Mouse (Mus musculus) brown adipose tissue, adult 24 weeks (tissue): ENCODE measurements at regions not wholly inside any gene's neighbourhood (a gene's known extent, or its start where the extent isn't known, plus 50 kb on each side); places are given as distances from the start of the nearest gene placed in this dataset.

ENCODE experiments used
- H3K27ac ChIP-seq: fragments of 200-500 bp; replicated peaks from 2 replicates; pipeline ENCODE4 v1.5.1; 2012; ENCODE audit warnings: low read depth, mild to moderate bottlenecking, low read length
- H3K4me1 ChIP-seq: fragments of 200-500 bp; 2 replicates; pipeline ENCODE4 v1.6.1; 2012; ENCODE audit warnings: low read length, mixed read lengths; ENCODE audit not compliant: control insufficient read depth, insufficient read depth, insufficient read length
- H3K4me3 ChIP-seq: fragments of 200-500 bp; 2 replicates; pipeline ENCODE4 v1.5.1; 2012; ENCODE audit warnings: low read depth, mild to moderate bottlenecking, low read length, moderate library complexity; ENCODE audit not compliant: insufficient read depth

DNA sequence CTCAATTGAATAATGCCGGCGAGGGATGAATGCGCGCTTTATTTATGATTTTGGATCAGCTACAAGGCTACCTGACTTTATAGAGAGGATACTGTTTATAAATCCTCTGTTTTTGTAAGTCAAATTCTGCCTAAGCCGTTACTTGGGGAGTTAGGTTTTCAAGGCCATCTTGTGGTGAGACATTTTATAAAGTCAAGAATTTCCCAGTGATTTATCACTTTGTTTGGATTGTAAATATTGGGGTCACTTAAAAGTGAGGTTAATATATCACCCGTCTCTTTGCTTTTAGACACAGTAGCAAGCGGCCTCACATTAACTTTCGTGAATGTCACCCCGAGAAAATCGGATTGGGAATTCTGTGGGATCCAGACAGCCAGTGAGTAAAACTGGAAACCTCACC lies 84.9 kb upstream of the Map4k3 start:
- H3K4me1 ChIP-seq, result no peaks in the 10 kb centered on the region

DNA sequence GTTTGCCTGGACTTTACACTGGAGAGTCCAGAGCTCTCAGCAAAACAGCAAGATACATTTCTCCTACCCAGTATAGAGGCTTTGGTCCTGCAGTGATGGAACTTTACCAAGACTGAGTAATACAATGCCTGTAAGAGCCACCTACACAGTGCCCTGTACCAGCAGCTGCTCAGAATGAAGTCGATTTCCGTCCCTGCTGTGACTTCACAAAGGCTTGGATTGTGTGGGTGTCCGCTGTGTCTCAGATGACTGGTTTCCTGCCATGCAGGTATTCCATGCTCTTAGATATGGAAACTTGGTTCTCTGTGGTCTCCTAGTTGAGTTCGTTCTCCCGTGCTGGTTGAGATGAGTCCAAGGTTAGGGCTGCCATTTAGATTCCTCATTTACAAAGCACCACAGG lies 81.0 kb upstream of the Map4k3 start:
- Histone ChIP-seq H3K4me3 (no peak overlapping the region), H3K27ac (no peak overlapping the region), H3K4me1 (peaks cover 4% of the 10 kb centered on the region; the same call in 1 of the 2 replicates)

More for the DNA sequence above, 84.9 kb upstream of the Map4k3 start:
- H3K4me3 ChIP-seq, result no peak overlapping the region
- H3K27ac ChIP-seq, result no peak overlapping the region

DNA sequence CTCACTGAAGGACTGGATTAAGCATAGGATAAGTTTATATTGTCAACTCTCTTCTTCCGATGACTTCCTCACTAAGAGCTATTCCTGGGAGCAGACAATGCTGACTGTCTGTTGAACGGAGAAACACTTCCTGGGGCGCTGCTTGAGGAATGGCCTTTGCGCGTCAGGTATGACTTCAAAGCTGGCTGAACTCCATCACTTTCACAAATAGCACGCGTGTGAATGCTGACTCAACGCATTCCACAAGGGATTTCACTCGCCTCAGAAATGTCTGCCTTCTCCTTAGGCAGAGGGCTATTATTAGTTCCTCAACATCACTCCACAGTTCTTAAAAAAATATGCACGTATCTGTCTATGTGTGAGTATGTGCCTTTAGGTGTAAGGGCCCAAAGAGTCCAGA lies 79.8 kb upstream of the Map4k3 start:
- Histone ChIP-seq H3K4me1 (peaks cover 4% of the 10 kb centered on the region; the same call in 1 of the 2 replicates), H3K4me3 (no peak overlapping the region), H3K27ac (0 out of 2 replicates have a peak overlapping the region, but pooled peaks have one; percentile 38)

GRCm38 (mm10) chr17:80803361-80803915 lies 75.2 kb upstream of the Map4k3 start:
- Histone ChIP-seq H3K27ac (no peak overlapping the region; the same call in 1 of the 2 replicates), H3K4me1 (peaks cover 26% of the 10 kb centered on the region; the same call in 1 of the 2 replicates), H3K4me3 (no peak overlapping the region)

DNA sequence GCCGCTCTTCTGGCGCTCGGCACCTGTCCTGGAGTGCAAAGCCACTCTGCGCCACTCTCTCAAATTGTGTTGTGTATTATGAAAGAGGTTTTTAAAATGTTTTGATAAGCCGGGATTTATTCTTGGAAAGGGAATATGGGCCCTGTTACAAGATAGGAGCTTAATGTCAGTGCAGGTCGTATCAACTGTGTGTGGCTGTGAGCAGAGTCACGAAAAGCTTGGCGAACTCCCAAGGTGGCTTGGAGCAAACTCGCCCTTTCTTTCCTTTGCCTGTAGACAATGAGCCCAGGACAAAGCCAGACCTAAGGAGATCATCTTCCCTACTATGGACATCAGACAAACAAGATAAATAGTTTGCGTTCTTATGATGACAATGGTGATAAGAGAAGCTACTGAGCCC lies 74.3 kb upstream of the Map4k3 start:
- no peak overlapping the region for H3K4me3 ChIP-seq
- H3K27ac ChIP-seq, result peak overlapping the region; percentile 99
- H3K4me1 ChIP-seq, result peaks cover 23% of the 10 kb centered on the region; the same call in 1 of the 2 replicates

DNA sequence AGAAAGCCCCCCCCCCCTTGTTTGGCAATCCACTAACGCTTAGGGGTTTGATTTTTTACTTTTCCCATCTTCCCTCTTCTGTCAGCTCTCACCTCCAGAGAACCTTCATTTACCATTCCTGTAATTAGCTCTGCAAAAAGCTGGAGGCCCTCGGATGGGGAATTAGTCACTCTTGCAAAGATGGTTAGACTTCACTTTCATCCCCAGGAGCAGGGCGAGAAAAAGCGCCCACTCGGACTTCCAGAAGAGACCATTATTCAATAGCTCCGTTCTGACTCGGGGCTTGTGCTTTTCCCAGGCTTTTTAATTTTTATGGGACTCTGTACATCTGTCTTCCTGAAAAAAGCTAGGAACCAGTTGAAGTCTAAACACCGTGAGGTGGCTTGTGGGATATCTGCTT lies 73.7 kb upstream of the Map4k3 start:
- Histone ChIP-seq H3K4me3 (peak overlapping the region; percentile 44), H3K4me1 (peaks cover 22% of the 10 kb centered on the region; the same call in 1 of the 2 replicates), H3K27ac (peak overlapping the region; percentile 99)

DNA sequence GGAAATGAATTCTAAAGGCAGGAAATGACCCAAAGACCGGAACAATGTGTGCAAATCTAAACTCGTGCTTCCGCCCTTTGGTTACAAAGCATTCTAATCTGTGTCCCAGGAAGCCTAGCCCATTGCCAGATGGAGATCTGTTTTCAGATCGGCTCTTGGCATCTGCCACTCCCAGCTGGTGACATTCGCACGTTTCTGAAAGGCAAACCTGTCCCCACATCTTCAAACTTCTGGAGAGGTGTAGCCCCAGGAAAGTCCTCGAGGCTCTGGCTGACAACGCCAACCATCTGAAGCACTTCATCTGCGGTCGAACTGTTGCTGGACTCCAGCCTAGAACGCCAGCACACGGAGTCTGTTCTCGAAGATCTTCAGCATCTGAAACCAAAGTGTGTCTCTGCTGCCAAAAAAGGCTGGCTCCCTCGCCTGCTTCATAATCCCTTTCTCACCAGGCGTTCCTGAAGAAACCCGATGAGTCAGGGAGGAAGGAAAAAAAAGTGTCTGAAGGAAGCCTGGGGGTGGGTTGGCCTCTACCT lies 73.2 kb upstream of the Map4k3 start:
- Histone ChIP-seq H3K4me1 (peaks cover 22% of the 10 kb centered on the region; the same call in 1 of the 2 replicates), H3K27ac (peak overlapping the region; percentile 99), H3K4me3 (peak overlapping the region; percentile 44)

DNA sequence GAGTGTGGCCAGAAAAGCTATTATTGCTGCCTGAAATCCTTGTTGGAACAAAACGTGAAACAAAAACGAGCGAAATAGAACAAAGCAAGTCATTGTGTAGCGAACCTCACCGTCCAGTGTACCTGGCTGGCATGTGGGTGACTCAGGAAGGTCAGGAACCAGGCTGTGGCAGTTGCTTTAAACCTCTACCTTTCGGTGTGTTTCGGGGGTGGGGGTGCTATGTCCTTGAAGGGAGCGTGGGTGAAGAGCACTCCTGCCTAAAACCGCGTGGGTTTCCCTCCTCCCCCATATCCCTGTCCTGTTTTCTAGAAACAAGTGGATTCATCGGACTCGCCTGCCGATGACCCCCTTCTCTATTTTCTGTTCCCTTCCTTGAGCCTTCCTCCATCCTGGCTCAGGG lies 72.6 kb upstream of the Map4k3 start:
- H3K27ac ChIP-seq, result peak overlapping the region; percentile 100
- peak overlapping the region; percentile 42 for H3K4me3 ChIP-seq
- peaks cover 22% of the 10 kb centered on the region; the same call in 1 of the 2 replicates for H3K4me1 ChIP-seq

DNA sequence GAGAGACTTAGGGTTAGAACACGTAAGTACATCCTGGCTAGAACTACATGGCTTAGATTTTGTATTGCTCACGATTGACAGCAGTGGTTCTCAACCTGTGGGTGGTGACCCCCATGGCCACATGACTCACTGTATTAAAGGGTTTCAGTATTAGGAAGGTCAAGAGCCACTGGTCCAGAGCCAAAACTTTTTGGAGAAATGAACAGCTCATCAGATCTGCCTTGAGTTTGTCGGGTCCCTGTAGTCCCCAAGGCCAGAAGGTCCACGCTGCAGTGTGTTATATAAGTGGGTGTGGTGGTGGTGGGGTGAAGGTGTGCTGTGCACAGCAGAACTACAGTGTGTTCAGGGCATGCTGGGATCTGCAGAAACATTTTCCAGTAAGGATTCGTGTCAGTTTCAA lies 72.2 kb upstream of the Map4k3 start:
- H3K27ac ChIP-seq, result peak overlapping the region; percentile 100
- H3K4me1 ChIP-seq, result peaks cover 22% of the 10 kb centered on the region; the same call in 1 of the 2 replicates
- H3K4me3 ChIP-seq, result peak overlapping the region; percentile 42; the same call in 1 of the 2 replicates

GRCm38 (mm10) chr17:80799061-80799460 lies 70.8 kb upstream of the Map4k3 start:
- H3K4me1 ChIP-seq, result peaks cover 22% of the 10 kb centered on the region; the same call in 1 of the 2 replicates
- no peak overlapping the region for H3K4me3 ChIP-seq
- peak overlapping the region; percentile 73 for H3K27ac ChIP-seq

DNA sequence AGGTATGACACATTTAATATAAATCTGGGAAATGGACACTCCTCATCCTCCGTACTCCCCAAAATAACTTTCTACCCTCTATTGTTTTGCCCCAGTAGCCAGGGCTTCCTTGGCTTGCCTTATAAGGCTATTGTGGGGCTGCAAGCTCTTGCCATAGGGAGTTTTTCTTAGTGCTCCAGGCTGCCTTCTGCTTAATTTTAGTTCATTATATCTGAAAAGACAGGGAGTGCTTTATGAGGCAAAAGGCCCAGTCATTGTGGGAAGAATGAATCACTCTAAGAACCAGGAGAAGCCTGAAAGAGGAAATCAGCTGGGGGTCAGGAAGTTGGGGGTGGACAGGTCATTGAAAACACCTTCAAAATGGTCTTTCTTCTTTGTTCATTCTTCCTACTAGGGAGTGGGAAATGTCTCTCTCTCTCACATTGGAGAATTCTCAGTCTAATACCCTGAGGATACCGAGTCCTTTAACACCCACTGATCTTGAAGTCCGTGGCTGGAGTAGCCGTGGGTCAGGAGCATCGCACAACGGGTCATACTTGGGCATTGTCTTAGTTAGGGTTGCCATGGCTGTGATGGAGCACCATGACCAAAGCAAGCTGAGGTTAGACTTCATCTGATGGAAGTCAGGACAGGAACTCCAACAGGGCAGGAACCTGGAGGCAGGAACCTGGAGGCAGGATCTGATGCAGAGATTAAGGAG lies 70.1 kb upstream of the Map4k3 start:
- H3K4me3 ChIP-seq, result no peak overlapping the region
- H3K4me1 ChIP-seq, result peaks cover 22% of the 10 kb centered on the region; the same call in 1 of the 2 replicates
- H3K27ac ChIP-seq, result peak overlapping the region; percentile 73

DNA sequence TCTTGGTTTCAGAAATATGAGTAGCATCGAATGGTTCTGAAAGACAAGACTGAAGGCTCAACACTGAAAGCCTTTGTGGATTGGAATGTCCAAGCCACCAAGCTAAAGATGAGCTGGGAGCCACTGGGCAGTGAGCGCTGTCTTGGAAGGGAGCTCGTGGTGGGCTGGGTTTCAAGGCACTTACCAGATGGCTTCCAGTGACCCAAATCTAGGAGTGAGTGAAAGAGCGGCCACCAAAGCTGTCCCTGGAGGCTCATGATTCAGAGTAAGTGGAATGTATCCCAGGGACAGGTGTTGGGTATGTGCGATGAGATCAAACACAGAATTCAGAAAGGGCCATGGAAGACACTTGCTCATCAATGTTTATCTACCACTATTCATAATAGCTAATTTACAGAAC lies 68.5 kb upstream of the Map4k3 start:
- Histone ChIP-seq H3K4me1 (peaks cover 18% of the 10 kb centered on the region; the same call in 1 of the 2 replicates), H3K27ac (no peak overlapping the region), H3K4me3 (no peak overlapping the region)

DNA sequence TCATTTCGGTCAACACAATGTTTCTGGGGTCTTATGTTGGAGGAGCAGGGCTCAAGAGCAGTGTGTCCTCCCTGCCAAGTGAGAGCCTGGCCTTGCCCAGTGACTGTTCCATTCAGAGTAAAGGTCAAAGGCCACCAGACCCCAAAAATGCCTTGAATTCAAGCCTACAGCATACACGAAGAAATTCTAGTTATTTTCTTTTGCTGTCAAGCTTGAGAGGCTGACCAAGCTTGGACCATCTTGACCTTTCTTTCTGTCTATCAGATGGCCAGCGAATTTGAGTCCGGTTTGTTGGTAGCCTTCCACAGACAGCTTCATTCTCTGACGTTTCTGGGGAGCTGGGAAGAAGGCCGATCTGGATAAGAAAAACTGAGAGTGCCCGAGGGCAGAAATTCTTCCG lies 68.1 kb upstream of the Map4k3 start:
- no peak overlapping the region for H3K27ac ChIP-seq
- peaks cover 17% of the 10 kb centered on the region; the same call in 1 of the 2 replicates for H3K4me1 ChIP-seq
- no peak overlapping the region for H3K4me3 ChIP-seq

DNA sequence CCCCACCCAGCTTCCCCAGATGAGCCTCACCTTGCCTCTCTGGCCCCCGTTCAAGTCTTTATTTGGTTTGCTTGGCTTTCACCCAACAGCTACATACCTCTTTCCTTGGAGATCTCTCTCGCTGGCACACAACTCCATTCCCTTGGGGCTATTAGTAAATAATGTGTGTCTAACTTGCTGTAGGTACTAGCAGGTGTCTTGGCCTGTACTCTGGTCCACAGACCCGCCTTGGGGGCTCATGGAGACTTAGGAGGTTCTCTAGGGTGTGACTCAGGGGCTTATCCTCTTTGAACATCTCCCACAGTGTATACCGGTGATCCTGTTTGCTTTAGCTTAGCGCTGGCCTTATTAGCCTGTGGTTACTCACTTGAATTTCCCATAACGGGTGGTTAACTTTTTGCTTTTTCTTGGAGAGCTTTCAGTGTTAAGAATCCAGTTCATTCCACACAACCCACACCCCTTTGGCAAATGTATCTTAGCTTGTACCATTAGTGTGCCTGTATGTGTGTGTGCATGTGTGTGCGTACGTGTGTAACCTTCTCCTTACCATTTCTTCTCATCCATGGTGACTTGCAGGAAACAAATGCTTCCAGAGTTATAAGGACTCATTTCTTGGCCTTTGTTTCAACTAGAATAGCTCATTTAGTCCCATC lies 67.3 kb upstream of the Map4k3 start:
- peaks cover 14% of the 10 kb centered on the region; the same call in 1 of the 2 replicates for H3K4me1 ChIP-seq
- H3K27ac ChIP-seq, result no peak overlapping the region

DNA sequence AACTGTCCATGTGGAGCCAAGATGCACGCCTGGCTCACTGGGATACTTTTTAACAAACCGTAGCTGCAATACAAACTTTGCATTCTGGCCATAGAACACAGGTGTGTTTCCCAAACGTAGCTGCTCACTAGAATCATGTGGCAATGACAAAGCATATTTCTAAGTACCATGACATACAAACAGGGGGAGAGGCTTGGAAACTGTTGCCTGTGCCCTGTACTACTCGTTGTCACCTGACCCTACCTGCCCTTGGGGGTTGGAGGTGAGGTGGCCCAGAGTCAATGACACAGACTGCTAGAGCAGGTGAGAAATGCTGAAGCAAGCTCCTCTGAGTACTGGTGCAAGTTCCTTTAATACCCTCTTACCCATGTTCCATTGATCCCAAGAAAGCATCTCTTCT lies 64.3 kb upstream of the Map4k3 start:
- Histone ChIP-seq H3K27ac (no peak overlapping the region), H3K4me3 (no peak overlapping the region), H3K4me1 (peaks cover 10% of the 10 kb centered on the region; the same call in 1 of the 2 replicates)

More for the DNA sequence above, 67.3 kb upstream of the Map4k3 start:
- H3K4me3 ChIP-seq, result no peak overlapping the region
